Mouse (Mus musculus) kidney, postnatal 4 days (tissue): Measurements from ENCODE around the gene Dync1i1.
A peak's percentile ranks its signal among the peaks of the same experiment; 100 is the strongest.

Source experiments
- DNase-seq, 2 experiments: peaks; one replicate each; pipeline ENCODE4 v3.0.0; 2021; ENCODE audit warnings: mixed read lengths in 2 of 2

The Dync1i1 gene

DNA sequence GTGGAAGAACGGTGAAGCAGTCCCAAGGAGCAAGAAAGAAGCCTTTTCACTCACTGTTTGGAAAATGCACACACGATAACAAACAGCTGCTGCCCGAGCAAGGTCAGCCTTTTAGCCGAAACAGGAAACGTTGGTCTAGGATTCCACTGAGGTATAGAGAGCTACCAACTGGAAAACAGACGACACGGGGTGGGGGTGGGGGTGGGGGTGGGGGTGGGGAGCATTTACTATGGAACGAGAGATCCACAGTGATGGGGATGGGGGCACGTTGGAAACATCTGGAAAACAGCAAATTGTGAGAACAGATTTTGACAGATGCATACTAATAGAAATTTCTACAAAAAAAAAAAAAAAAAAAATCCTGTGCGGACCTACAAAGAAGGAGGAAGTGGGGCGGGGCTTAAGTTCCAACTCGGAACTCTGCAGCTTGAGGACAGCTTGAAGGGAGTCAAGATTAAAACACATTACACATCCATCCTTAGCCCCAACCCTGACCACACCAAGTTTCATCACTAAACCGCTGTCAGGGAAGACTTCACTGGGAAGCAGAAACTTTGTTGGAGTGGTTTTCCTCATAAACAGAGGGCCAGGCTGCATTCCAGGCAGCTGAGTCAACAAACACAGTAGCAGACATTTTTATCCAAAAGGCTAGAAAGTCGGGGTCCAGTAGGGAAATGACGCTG, 251.9 kb downstream of the Dync1i1 start:
- peak; percentile 10 to 37 for DNase-seq

- no peak for DNase-seq
These were observed 265.8 kb downstream of the Dync1i1 start for GRCm38 (mm10) chr6:5991243-5991642.

GRCm38 (mm10) chr6:5991817-5992755, 266.6 kb downstream of the Dync1i1 start:
- DNase-seq, result peak; percentile 51 to 64

DNA sequence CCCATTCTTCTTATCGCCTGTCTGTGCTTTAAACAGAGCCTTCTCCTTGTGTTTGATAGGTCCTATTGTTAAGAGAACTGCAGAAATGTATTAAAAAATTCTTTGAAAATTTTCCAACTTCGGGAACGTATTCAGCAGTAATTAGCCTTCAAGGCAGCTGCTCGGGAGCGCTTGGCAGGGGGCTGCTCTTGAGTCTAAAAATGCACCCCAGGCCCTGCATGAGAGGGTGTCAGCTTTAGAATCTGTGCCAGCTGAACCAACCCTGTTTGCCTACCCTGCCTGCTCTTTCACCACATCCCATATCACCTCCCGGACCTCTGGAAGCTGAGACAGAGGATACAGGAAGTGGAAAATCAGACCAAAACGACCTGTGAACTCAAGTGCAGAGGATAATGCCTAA, 267.6 kb downstream of the Dync1i1 start:
- DNase-seq, result no peak

DNA sequence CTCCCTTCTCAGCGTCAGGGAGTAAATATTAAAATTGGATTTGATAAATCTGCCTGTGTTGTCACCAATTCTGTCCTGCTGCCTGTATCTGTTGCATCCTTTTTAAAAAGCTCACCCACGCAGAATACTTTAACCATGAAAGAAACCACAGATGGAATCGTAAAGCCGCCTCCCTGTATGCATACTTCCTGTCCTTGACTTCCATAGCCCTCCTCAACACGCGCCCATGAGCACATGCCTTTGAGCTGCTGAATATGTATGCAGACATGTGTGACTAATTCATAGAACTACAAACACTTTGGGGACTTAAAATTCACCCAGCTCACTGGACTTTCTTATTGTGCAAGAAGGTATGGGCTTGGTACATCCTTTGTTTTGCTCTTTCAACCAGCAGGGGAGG, 272.1 kb downstream of the Dync1i1 start:
- no peak for DNase-seq

GRCm38 (mm10) chr6:6002061-6002460, 276.6 kb downstream of the Dync1i1 start:
- no peak for DNase-seq

DNA sequence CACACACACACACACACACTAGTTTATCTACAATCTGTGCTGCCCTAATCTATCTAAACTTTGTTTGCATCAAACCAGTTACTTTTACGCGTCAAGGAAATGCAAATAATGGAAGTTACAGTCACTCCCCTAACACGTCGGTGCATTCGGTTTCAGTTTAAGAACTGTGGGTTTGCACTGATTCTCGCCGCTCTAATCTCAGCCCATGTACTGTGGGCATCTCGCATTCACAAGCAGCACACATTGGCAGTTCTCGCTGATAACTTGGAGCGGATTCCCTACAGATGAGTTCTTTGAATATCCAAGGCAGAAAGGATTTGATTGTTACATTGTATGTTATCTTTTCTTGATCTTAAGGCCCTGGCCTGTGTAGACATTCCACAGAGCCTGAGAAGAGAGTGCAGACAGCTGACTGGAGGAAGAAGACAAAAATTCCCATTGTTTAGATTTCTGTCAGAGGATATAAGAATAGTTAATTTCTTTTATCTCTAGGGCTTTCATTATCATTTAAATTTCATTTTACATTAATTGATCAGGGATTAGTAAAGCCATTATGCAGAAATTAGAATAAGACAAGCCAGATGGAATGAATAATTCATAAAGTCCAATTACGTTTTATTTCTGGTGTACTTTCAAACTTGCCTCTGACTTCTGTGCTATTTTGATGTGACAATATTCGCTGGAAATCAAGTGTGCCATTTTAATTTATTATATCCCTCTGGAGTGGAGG, 279.5 kb downstream of the Dync1i1 start:
- DNase-seq, result no peak

DNA sequence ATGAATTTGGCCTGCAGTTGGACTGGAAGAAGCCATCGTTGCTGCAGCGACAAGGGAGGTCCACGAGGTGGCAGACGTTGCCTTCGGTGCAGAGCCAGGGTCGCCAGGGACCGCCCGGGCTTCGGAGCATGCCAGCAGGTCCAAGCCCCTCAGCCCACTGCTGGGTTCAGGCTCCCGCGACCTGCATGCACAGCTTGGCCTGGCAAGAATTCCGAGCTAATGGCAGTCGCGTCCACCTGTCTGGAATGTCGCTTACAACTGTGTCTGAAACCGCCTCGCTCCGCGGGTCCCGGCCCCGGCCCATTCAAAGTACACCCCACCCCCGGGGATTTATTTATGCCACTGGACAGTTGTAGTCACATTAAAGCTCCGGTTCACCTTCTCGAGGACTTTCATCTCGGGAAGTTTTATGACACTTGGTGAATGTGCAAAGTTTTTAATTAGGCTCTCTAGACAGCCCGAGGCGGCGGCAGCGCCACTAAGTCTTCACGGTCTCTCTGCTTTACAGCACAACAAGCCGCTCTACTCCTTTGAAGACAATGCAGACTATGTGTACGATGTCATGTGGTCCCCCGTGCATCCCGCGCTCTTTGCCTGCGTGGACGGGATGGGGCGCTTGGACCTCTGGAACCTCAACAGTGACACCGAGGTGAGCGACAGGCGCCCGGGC, 280.5 kb downstream of the Dync1i1 start:
- peak; percentile 86 to 90 for DNase-seq

GRCm38 (mm10) chr6:6011364-6011763, 285.9 kb downstream of the Dync1i1 start:
- DNase-seq, result no peak

DNA sequence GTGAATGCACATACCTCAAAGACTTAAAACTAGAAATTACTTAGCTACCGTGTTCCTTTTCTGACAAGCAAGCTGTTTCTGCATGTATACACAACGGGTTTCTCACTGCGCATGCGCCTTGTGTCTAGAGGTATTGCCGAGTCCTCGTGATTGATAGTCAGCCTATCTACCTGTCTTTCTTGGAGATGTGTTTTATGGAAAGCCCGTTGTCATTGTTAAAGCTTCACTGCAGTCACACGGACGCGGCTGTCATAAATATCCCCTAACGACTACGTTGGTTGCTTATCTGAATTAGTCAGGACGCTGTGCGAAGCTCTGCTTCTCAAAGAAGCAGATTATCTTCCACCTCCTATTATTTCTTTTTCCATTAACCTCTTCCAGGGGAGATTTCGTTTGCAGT, 290.2 kb downstream of the Dync1i1 start:
- no peak for DNase-seq

- no peak for DNase-seq
These were observed 291.5 kb downstream of the Dync1i1 start for GRCm38 (mm10) chr6:6016931-6017330.

DNA sequence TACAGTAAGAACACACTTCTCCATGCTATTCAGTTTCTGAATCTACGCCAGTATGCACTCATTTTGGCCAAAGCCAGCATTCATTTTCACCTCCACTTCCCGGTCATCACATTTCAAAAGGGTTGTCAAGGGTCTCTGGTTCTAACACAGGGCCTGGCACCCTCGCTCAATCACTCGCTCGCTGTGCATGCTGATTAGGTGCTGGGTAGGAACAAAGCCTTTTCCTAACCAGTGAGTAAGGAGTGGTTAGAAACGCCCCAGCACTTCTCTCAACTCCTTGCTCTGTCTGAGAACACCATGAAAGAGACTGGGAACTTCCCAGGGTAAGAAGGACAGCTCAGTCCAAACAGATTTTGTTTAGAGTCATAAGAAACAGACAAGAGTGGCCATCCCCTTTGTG, 298.5 kb downstream of the Dync1i1 start:
- no peak for DNase-seq

DNA sequence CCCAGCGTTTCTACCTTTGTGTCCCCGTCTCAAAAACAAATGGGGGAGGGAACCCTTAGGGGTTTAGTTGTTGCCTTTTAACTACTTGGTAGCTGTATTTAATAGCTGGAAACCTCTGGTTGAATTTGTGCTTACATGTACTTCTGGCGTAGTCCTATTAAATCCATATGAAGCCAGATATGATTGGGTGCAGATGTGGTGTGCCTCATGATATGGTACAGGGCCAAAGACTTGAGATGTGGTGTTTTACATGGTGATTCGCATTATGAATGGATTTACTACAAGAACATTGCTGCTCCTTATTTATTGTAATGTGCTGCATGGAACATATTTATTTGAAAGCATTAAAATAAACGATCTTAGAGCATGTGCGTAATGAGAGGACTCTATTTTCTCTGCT, 302.2 kb downstream of the Dync1i1 start:
- no peak for DNase-seq

GRCm38 (mm10) chr6:6038773-6039550, 313.5 kb downstream of the Dync1i1 start:
- DNase-seq, result no peak

GRCm38 (mm10) chr6:6046729-6047424, 321.4 kb downstream of the Dync1i1 start:
- DNase-seq, result no peak

- DNase-seq, result no peak
These were observed 327.3 kb downstream of the Dync1i1 start for GRCm38 (mm10) chr6:6052696-6053095.

GRCm38 (mm10) chr6:6053946-6054345, 328.5 kb downstream of the Dync1i1 start:
- DNase-seq, result no peak

DNA sequence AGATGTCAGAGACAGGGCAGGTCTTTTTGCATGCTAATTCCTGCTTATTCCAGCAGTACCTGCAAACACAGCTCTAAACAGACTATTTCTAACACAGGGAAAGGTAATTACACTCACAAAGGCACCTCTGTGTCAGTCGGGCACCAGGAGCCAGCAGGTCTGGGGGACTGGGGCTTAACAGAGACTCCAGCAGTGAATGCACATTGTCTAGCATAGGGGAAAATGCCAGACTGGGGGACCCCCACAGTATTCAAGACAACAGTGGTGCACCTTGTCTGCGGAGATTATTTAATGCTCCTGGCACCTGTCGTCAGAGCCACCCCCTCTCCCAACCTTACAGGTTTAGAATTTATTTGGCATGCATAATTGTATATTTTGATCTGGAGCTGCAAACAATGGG, 333.1 kb downstream of the Dync1i1 start:
- DNase-seq, result no peak

DNA sequence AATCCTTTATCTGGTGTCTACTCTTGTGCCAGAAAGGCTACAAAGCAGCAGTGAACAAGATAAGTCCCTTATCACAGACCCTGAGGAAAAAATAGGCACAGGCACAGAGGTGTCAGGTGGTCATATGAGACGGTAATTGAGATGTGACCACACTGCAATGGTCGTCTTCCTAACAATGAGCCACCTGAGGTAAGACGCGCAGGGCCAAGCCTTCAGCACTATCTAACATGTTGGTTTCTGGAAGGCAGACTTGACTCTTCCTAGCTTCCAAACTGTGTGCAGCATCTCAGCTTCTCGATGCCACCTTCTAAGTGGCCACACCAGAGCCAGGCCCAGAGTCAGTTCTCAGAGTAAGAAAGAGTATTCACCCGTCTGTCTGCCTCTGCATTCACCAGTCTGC, 341.8 kb downstream of the Dync1i1 start:
- DNase-seq, result no peak

- DNase-seq, result no peak
These were observed 344.6 kb downstream of the Dync1i1 start for GRCm38 (mm10) chr6:6070015-6070414.

- DNase-seq, result no peak
These were observed 345.6 kb downstream of the Dync1i1 start for GRCm38 (mm10) chr6:6071038-6071437.
